Mouse (Mus musculus) splenic B cell, adult 2 months (primary cell): ENCODE measurements at regions not wholly inside any gene's neighbourhood (a gene's known extent, or its start where the extent isn't known, plus 50 kb on each side); places are given as distances from the start of the nearest gene placed in this dataset.
"Not testable (repeated sequence)": the region's sequence is repeated elsewhere in the genome, so short reads cannot be mapped to it uniquely, and the experiment has no call there.

Experiments
- DNase-seq: peaks from one replicate; pipeline ENCODE4 v3.0.0-alpha.2; 2011; ENCODE audit warnings: low read depth, low spot score
- H3K27me3 ChIP-seq: 2 replicates; pipeline ENCODE4 v1.6.1; 2012; ENCODE audit warnings: mild to moderate bottlenecking, low read length, moderate library complexity, mixed read lengths; ENCODE audit not compliant: control insufficient read depth, poor library complexity, insufficient read depth, severe bottlenecking
- H3K36me3 ChIP-seq: 2 replicates; pipeline ENCODE4 v1.6.1; 2012; ENCODE audit warnings: mild to moderate bottlenecking, low read length, moderate library complexity, mixed read lengths; ENCODE audit not compliant: control insufficient read depth, poor library complexity, insufficient read depth, severe bottlenecking

DNA sequence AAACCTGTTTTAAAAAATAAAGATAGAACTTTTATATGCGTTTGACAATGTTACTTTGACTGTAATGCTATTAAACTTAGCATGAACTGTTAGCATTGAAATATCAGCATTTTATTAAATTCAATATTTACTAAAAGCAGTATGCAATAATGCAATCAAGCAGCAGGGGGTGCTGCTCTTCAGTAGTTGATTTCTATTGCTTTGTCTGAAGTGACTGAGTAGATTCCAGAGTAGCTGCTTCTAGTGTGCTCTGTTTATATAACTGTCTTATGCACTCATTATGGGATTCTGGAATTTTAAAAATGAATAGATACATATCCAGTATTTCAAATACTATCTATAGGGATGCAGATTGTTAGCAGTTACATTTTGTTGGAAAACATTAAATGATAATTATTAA is 146.2 kb downstream of the Gm28710 start:
- Histone ChIP-seq H3K36me3 (no peaks in the 10 kb centered on the region), H3K27me3 (no peaks in the 10 kb centered on the region)
- peak; percentile 47 for DNase-seq

DNA sequence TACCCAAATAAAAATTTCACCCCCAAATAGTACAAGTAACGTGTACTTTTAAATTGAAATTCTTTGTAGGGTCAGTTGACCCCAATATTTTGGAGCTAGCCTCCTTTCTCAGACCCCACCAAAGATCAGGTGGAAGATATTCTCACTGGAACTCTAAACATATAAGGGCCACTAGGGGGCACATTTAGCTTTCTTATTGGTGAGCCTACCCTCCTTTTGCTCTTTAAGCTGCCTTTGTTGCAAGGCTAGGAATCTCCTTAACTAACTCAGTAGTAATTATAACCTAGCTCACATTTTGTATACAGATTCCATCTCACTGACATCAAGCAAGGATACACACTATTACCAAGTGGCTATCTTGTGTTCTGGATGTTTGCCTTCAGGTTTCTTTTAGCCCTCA is 155.8 kb downstream of the Gm28710 start:
- H3K36me3 ChIP-seq, result no peaks in the 10 kb centered on the region
- H3K27me3 ChIP-seq, result no peaks in the 10 kb centered on the region
- peak; percentile 57 for DNase-seq

GRCm38 (mm10) chr5:16967735-16968134 is 176.1 kb downstream of the Gm28710 start:
- Histone ChIP-seq H3K27me3 (no peaks in the 10 kb centered on the region), H3K36me3 (no peaks in the 10 kb centered on the region)
- no peak for DNase-seq

DNA sequence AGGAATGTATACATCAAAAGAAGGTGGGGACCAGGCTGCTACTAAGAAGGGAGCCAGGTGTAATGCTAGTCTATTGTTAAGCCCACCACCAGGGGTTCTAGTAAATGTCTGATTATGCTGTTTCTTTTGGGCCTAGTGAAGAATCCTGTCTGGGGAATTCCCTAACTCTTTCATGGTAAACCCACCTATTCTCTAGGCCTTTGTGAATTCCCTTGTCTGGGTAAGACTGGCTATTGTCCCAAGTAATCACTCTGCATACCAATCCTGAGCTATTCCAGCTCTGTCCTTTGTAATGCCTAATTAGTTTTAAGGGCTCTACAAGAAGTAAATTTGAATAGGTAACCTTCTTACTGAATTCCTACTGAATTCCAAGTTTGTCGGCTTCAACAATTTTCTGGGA is 177.2 kb downstream of the Gm28710 start:
- H3K36me3 ChIP-seq, result not testable (repeated sequence)

GRCm38 (mm10) chr5:16973206-16973896 is 181.7 kb downstream of the Gm28710 start:
- Histone ChIP-seq H3K36me3 (no peaks in the 10 kb centered on the region), H3K27me3 (no peaks in the 10 kb centered on the region)
- peak; percentile 41 for DNase-seq

More for the DNA sequence above, 177.2 kb downstream of the Gm28710 start:
- not testable (repeated sequence) for DNase-seq, H3K27me3 ChIP-seq

- Histone ChIP-seq H3K27me3 (no peaks in the 10 kb centered on the region), H3K36me3 (no peaks in the 10 kb centered on the region)
- DNase-seq, result no peak
Measured at GRCm38 (mm10) chr5:16976006-16976405, 184.4 kb downstream of the Gm28710 start.

GRCm38 (mm10) chr5:16984877-16985276 is 193.3 kb downstream of the Gm28710 start:
- no peak for DNase-seq
- Histone ChIP-seq H3K36me3 (no peaks in the 10 kb centered on the region), H3K27me3 (no peaks in the 10 kb centered on the region)

- no peaks in the 10 kb centered on the region for H3K36me3 ChIP-seq
- H3K27me3 ChIP-seq, result no peaks in the 10 kb centered on the region
- DNase-seq, result no peak
Measured at GRCm38 (mm10) chr5:16991518-16991917, 199.9 kb downstream of the Gm28710 start.

GRCm38 (mm10) chr5:16999183-16999582 is 207.6 kb downstream of the Gm28710 start:
- H3K36me3 ChIP-seq, result no peaks in the 10 kb centered on the region
- H3K27me3 ChIP-seq, result no peaks in the 10 kb centered on the region
- DNase-seq, result no peak

DNA sequence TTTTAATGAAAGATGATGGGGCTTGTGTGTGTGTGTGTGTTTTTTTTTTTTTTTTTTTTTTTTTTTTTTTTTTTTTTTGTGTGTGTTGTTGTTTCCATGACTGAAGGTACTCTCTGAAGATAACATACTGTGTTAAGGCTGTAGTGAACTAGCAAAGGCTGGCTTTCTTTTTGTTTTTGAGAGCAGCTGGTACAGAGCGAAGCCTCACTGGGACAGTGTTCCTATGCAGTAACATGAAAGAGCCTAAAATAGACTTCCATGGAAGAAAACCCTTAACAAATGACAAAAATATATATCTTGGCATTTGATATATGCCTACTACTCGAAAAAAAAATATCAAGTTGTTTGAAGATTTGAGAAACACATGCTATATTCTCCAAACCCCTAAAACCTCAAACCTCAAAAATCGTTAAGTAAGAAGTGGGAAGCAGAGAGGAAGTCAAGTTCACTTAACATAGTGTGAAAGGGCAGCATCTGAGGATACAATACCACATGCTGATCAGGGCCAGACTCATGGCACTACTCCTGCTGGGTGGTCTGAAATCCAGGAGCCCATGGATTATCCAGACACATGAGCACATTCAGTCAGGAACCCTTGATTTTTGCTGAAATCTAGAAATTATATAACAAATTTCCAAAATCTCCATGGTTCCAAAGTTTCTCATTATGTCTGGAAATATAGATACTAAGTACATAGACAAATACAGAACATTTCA is 215.4 kb downstream of the Gm28710 start:
- Histone ChIP-seq H3K36me3 (no peaks in the 10 kb centered on the region), H3K27me3 (no peaks in the 10 kb centered on the region)
- DNase-seq, result no peak

GRCm38 (mm10) chr5:17021636-17022035 is 230.0 kb downstream of the Gm28710 start:
- Histone ChIP-seq H3K36me3 (no peaks in the 10 kb centered on the region), H3K27me3 (no peaks in the 10 kb centered on the region)
- DNase-seq, result no peak

- no peaks in the 10 kb centered on the region for H3K27me3 ChIP-seq
- H3K36me3 ChIP-seq, result no peaks in the 10 kb centered on the region
- DNase-seq, result no peak
Measured at GRCm38 (mm10) chr5:17053935-17054334, 262.3 kb downstream of the Gm28710 start.

DNA sequence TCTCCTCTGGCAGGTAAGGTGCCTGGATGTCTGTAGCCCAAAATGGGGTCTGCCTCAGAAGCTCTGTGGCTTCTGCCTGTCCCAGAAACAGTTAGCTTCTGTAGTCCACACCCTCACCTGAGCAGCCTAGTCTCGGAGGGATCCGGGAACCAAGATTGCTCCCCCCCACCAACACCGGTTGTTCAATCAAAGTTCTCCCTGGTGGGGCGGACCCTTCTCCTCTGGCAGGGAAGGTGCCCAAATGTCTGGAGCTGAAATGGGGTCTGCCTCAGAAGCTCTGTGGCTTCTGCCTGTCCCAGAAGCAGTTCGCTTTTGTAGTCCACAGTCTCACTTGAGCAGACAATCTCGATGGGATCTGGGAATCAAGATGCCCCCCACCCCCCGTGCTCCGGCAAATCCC is 273.0 kb downstream of the Gm28710 start:
- H3K27me3 ChIP-seq, result no peaks in the 10 kb centered on the region
- H3K36me3 ChIP-seq, result no peaks in the 10 kb centered on the region
- no peak for DNase-seq

DNA sequence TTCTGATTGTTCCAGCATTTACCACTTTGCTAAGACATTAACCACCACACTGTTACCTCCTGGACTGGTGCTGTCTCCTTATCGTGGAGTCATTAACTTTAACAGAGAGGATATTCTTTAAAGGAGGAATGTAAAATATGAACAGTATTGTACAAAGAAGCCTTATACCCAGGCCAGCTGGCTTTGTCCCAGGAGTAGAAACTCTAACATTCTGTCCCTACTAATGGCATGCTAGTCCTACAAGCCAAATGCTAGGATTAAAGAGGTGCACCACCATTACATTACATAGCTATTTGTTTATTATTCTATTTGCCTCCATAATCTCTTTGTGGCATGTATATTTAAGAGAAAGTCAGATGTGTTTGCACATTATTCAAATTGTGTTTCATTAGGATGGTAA is 288.8 kb downstream of the Gm28710 start:
- no peaks in the 10 kb centered on the region for H3K36me3 ChIP-seq
- DNase-seq, result no peak

DNA sequence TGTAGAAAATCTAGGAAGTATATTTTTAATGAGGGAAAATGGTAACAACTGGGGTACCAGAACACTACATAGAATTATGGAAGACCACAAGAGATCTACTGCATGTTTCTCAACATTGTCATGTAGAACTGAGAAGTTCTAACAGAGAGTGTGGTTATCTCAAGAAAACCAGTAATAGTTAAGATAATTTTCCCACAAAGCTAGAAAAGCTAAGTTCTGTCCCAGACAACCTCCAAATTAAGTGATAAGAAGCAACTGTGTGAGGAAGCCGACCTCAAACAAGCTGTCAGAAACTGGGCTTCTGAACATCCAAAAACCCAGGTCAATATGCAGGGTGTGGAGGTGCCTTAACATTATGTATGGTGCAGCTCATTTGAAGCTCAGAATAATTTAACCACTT is 261.4 kb upstream of the Speer4f2 start:
- H3K27me3 ChIP-seq, result no peaks in the 10 kb centered on the region
- no peak for DNase-seq

More for the DNA sequence above, 288.8 kb downstream of the Gm28710 start:
- H3K27me3 ChIP-seq, result no peaks in the 10 kb centered on the region

More for the DNA sequence above, 261.4 kb upstream of the Speer4f2 start:
- no peaks in the 10 kb centered on the region for H3K36me3 ChIP-seq
